Mouse (Mus musculus) A20 (cell line): ENCODE measurements around the gene Calhm2.
A peak's percentile ranks its signal among the peaks of the same experiment; 100 is the strongest.

Source experiments
- DNase-seq: peaks from one replicate; pipeline ENCODE4 v3.0.0-alpha.2; 2011; ENCODE audit warnings: low read depth, low spot score

Gene Calhm2

GRCm38 (mm10) chr19:47067924-47068611 is 70.0 kb downstream of the Calhm2 start:
- DNase-seq: peak; percentile 94

DNA sequence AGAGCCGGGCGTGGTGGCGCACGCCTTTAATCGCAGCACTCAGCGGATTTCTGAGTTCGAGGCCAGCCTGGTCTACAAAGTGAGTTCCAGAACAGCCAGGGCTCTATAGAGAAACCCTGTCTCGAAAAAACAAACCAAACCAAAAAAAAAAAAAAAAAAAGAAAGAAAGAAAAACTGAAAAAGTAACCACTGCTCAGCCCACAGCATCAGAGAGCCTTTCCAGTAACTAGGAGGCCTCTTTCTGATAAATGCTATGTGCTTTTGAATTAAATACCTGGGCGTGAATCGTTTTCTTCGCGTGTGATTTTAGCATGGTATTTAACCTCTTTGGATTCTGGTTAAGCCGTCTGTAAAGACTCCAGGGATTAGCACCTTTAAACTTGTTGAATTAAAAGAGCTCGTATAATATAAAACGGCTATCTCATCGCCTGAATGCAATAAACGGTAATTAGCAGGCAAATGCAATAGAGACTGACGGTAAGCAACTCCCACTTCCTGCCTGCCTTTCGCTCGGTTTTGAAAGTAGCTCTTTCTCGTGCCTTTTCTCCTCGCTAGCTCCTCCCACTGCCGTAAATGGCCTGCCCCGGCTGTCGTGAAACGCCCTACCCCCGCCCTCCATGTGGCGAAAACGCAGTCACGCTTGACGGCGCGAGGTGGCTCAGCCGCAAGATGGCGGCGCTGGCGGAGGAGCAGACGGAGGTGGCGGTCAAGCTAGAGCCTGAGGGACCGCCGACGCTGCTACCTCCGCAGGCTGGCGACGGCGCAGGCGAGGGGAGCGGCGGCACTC is 70.8 kb downstream of the Calhm2 start, which contains the start of gene Taf5:
Gene Taf5, plus strand, starts transcription at position 651 of the 787 bp plus-strand sequence.
- DNase-seq: peak; percentile 99

- no peak for DNase-seq
Observed at GRCm38 (mm10) chr19:47065860-47066259, 72.2 kb downstream of the Calhm2 start.

- no peak for DNase-seq
Observed at GRCm38 (mm10) chr19:47057684-47058083, 80.4 kb downstream of the Calhm2 start.
